19 mouse cellular contexts compared by ENCODE assay signal in genomic region chr11:57390826-57391225, GRCm38 (mm10).
DNase-seq lines count a peak whose midpoint lies in the region; ATAC-seq lines count a peak whose summit lies in the region.
"Had no signal": no experiment of that assay in that cellular context is flagged by ENCODE, and none has a peak within 500 bp of the region (broad histone marks: within the 10 kb centered on the region; RNA-seq: fewer than 3 reads in every experiment).

No protein-coding gene starts in this region.

- intact Hi-C loops in heart, postnatal 25 days (cut with DNase I) = no loop called here

- WGBS in heart, embryonic 11.5 days (ENCODE audit: insufficient replicate concordance) = 19% methylated on average over 4 of the region's 4 CpGs
- WGBS in heart, embryonic 14.5 days = 17% methylated on average over 4 of the region's 4 CpGs

- no peaks in the 10 kb centered on the region for H3K9me3 ChIP-seq in heart, embryonic 11.5 days (replicated peaks; ENCODE audit: control insufficient read depth, low read length)
- H3K9me3 ChIP-seq in heart, embryonic 14.5 days (ENCODE audit: control insufficient read depth, low read length) = no peaks in the 10 kb centered on the region
- H3K9me3 ChIP-seq: embryonic facial prominence, embryonic 13.5 days; forebrain, embryonic 12.5 days; hindbrain, embryonic 12.5 days had no signal

- ATAC-seq in heart, embryonic 11.5 days (replicated peaks; ENCODE audit: insufficient number of reproducible peaks, low FRiP score, low TSS enrichment) = no peak
- ATAC-seq in heart, embryonic 14.5 days (ENCODE audit: insufficient number of reproducible peaks, insufficient read depth, low FRiP score, low read depth) = peak; percentile 68
- ATAC-seq: hindbrain, embryonic 16.5 days; inflammation-experienced regulatory T-cells, adult 6 months; intestine, postnatal 0 days had no signal

- no peak overlapping the region for H3K4me3 ChIP-seq in heart, embryonic 11.5 days (ENCODE audit: low read depth, low read length)
- H3K4me3 ChIP-seq in heart, embryonic 14.5 days (ENCODE audit: control insufficient read depth in 1 of 2, insufficient read depth in 1 of 2, low read depth in 1 of 2, low read length in 2 of 2) = no peak overlapping the region
- H3K4me3 ChIP-seq: embryonic facial prominence, embryonic 13.5 days; forebrain, embryonic 12.5 days; gastrocnemius, adult 2 months; hindbrain, embryonic 12.5 days had no signal

- no peak overlapping the region for H3K9ac ChIP-seq in heart, embryonic 11.5 days (ENCODE audit: low read depth, low read length)
- no peak overlapping the region for H3K9ac ChIP-seq in heart, embryonic 14.5 days (ENCODE audit: low read length)
- H3K9ac ChIP-seq: embryonic facial prominence, embryonic 13.5 days; forebrain, embryonic 12.5 days; hindbrain, embryonic 12.5 days had no signal

- H3K4me1 ChIP-seq in heart, embryonic 11.5 days (ENCODE audit: control insufficient read depth, insufficient read depth, low read length) = no peaks in the 10 kb centered on the region
- H3K4me1 ChIP-seq in heart, embryonic 14.5 days (ENCODE audit: control insufficient read depth in 2 of 2, insufficient read depth in 2 of 2, low read length in 2 of 2) = peaks cover 0 to 6% of the 10 kb centered on the region in 2 experiments; a peak in 1 of 4 replicates
- H3K4me1 ChIP-seq: embryonic facial prominence, embryonic 13.5 days; forebrain, embryonic 12.5 days; hindbrain, embryonic 12.5 days had no signal

- no peak overlapping the region for H3K4me2 ChIP-seq in heart, embryonic 11.5 days
- H3K4me2 ChIP-seq in heart, embryonic 14.5 days (ENCODE audit: low read length) = no peak overlapping the region
- H3K4me2 ChIP-seq: embryonic facial prominence, embryonic 13.5 days; forebrain, embryonic 12.5 days; hindbrain, embryonic 12.5 days had no signal

- no peaks in the 10 kb centered on the region for H3K36me3 ChIP-seq in heart, embryonic 11.5 days (ENCODE audit: control insufficient read depth, insufficient read depth, low read length)
- H3K36me3 ChIP-seq in heart, embryonic 14.5 days (ENCODE audit: control insufficient read depth, insufficient read depth, low read length) = no peaks in the 10 kb centered on the region
- H3K36me3 ChIP-seq: embryonic facial prominence, embryonic 13.5 days; forebrain, embryonic 12.5 days; hindbrain, embryonic 12.5 days had no signal

- peaks cover 4% of the 10 kb centered on the region; the same call in 1 of the 2 replicates for H3K27me3 ChIP-seq in heart, embryonic 11.5 days (ENCODE audit: control insufficient read depth, insufficient read depth, low read length)
- no peaks in the 10 kb centered on the region for H3K27me3 ChIP-seq in heart, embryonic 14.5 days (ENCODE audit: control insufficient read depth, insufficient read depth, low read length)
- H3K27me3 ChIP-seq: embryonic facial prominence, embryonic 13.5 days; forebrain, embryonic 12.5 days; hindbrain, embryonic 12.5 days had no signal

- peak; percentile 16 to 51 for DNase-seq in heart, adult 18-20 months
- peak; percentile 23 for DNase-seq in heart, adult 8-10 months (ENCODE audit: low spot score)
- DNase-seq in heart, postnatal 25 days (ENCODE audit: low spot score) = peak; percentile 7
- DNase-seq in cerebellum, postnatal 10 days = no peak
- no peak for DNase-seq in layer of hippocampus, postnatal 14 days (ENCODE audit: low spot score in 2 of 2)
- DNase-seq: adrenal gland, postnatal 10 days; cerebellum, adult 11 months; cerebellum, adult 8-10 months; cerebellum, postnatal 36 days; gastrocnemius, adult 2 months; gastrocnemius, postnatal 25 days had no signal

- H3K27ac ChIP-seq in heart, embryonic 11.5 days (ENCODE audit: low read depth, low read length) = no peak overlapping the region
- no peak overlapping the region for H3K27ac ChIP-seq in heart, embryonic 14.5 days (replicated peaks in 1 of 2; ENCODE audit: control insufficient read depth in 1 of 2, insufficient read depth in 1 of 2, low read depth in 2 of 2, low read length in 2 of 2)
- H3K27ac ChIP-seq: embryonic facial prominence, embryonic 13.5 days; forebrain, embryonic 12.5 days; gastrocnemius, adult 2 months; hindbrain, embryonic 12.5 days had no signal

Comparison
In these comparisons a context has a peak if more than half of its experiments do, and no peak if none do; other contexts are left out.
1. DNase-seq: peak in heart, adult 18-20 months (2 of 2), heart, adult 8-10 months (single experiment) and heart, postnatal 25 days (single experiment); none in cerebellum, postnatal 10 days (0 of 2) and layer of hippocampus, postnatal 14 days (0 of 2).